Mouse (Mus musculus): Measurements from ENCODE around the gene Stag1.

Stag1 gene

DNA sequence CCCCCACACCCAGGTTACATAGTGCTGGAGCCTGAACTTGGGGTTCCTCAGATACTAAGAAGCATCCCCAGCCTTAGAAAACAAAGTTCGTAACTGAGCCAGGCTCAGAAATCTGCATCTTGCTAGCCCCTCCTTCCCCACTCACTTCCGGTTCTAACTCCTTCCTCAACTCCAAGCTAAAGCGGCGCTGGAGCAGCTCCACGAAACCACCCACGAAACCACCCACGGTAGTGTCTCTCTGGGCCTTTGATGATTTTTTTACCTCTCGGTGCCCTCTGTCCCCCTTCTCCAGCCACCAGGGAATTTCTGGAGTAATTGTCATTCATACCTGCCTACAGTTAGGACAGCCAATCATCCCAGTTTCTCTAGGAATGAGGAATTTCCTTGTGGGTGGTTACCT, at the start of gene Stag1:
Gene Stag1, plus strand, starts transcription at position 253 of the 400 bp plus-strand sequence.
- DNase-seq (ENCODE audit: extremely low read depth, low read depth, low spot score), result no peak

DNA sequence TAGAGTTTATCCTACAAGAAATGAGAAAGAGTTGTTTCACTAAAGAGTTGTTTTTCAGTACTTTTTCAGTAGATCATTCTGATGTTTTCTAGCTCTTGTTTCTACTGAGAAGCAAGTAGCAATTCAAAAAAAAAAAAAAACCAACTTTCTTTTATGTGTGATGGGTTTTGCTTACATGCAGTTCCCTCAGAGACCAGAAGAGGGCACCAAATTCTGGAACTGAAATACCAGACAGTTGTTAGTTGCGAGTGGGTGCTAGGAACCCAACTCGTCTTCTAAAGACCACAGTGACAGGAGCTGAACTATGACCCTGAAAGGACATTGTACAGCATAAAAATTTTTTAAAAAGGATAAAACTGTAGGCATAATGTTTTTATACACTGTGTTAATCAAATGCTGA, 49.3 kb upstream of the Stag1 start:
- DNase-seq (ENCODE audit: extremely low read depth, low read depth, low spot score), result no peak

DNA sequence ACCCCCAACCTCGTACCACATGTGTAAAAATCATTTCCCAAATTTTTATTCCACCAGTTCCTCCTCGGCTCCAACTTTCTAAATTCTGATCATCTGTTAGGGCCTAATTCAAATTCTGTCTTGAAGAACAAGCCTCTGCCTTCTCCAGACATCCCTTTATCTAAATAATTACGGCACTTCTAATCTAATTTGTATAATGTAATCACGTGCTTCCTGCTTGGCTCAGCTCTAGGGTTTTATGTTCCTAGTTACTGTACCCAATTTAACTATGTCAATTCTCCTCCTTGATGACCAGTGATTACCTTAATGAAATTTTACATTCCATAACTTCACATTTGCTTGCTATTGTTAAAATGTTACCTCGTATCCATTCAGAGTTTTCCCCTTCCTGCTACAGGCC, 41.9 kb upstream of the Stag1 start:
- DNase-seq (ENCODE audit: extremely low read depth, low read depth, low spot score), result no peak

DNA sequence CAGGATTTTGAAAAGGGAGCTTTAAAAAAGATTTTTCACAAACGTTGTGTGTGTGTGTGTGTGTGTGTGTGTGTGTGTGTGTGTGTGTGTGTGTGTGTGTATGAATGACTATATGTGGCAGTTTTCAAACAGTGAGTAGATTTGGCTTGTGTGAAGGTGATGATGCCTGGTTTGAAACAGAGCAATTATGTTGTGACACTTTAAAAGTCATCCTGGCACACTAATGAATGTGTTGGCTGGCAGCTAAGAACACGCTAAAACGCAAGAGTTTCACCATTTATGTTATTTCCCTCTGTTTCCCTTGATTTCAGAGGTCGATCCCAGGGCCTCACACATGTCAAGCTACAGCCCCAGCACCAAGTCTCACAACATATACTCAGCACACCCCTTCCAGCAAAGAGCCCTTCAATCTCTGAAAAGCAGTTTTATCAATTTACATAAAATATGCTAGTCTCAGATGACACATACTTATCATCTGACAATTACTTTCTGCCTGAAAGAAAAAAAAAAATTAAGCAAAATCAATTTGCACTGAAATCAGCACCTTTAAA, 39.5 kb upstream of the Stag1 start:
- no peak for DNase-seq (ENCODE audit: extremely low read depth, low read depth, low spot score)

DNA sequence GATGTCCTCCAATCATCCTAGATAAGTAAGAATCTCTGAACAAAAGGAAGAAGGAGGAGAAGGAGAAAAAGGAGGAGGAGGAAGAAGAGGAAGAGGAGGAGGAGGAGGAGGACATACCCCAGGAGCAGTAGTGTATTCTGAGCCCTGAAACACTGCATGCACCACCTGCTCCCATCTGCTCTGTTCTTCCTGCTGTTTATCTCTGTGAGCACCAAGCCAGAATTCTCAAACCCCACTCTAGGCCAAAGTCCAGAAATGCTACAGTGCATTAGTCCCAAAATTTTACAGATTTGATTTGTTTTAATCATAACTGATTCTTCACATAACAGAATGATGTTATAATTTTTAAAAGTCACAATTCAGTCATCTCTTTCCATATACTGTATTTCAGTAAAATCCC, 38.6 kb upstream of the Stag1 start:
- no peak for DNase-seq (ENCODE audit: extremely low read depth, low read depth, low spot score)

DNA sequence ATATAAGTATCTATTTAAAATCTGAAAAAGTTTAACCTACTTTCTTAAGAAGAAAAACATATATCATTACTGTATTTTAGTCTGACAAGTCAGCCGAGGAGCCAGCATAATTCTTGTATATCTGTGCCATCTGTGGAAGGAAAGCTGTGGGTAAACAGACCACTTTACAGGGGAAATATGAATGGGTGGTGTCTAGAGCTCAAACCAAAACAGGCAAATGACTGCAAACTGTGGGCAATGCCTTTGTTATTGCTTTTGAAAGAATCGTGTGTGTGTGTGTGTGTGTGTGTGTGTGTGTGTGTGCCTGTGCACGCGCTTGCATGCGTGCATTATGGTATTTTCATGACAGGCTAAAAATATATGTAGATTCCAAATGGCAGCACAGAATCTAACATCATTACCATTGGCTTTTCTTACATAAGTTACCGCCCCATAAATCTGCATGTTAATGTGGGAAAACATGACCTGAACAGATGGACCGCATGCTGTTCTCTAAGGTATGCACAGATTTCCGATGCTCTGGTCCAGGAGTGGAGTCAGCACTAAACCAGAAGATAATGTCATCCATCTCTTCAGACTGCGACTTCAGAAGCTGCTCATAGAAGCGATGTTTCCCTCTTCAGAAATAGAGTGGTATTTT, 37.2 kb upstream of the Stag1 start:
- DNase-seq (ENCODE audit: extremely low read depth, low read depth, low spot score), result no peak

DNA sequence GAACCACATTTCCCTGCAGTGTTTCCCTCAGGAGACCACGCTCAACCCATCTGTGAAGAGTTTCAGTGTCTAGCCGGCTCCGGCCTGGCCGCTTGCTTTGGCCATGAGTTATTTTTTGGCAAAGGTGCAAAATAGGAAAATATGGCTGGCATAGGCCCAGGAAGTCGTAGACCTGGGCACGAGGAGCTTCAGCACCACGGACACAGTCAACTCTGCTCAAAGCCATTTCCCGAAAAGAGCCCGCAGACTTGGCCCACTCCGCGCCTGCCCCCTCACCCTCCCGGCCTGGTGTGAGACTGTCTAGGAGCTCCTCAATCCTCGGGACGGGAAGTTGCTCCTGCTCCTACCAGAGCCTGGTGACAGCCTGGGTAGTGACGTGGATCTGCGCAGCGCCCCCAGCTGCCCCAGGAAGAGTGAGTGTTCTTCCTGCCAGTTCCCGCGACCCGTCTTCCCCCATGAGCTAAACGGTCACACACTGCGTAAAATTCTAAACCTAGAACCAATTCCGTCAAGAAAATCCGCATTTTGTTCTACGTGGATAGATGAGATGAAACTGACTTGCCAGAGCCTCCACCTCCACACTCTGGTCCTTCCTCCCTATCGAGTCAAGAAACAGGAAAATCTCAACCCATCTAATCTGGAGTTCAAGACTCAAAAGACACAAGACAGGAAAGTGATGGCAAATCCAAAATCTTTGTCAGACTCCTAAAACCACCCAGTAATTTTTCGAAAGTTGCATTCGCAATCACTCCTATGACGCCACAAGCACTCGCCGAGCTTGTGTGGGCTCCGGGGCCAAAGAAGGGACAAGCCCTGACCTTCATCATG, 27.6 kb upstream of the Stag1 start:
- DNase-seq (ENCODE audit: extremely low read depth, low read depth, low spot score), result no peak

DNA sequence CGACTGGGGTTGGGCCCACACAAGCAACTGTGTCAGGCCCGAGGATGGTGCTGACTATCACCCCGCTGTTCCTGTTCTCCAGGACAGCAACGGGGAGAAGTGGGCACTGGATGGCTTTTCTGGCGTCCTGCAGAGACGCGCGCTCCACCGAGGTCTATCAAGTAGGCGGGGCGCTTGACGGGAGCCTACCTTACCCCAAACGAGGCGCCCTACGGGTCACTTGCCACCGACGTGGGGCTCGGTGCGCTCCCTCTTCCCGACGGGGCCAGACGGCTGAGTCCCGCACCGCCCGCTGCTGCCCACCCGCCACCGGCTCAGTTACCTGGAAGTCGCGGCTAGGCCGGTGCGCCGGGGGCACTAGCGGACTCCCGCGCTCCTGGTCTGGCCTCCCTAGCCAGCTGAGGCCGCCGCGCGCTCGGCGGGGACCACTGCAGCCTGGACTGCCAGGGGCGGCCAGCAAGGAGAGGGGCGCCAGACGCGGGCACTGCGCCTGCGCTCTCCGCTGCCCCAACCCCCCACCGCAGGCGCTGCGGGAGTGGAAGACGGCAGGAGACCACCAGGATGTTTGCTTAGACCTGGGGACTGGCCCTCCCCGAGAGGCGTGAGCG, 26.9 kb upstream of the Stag1 start, which contains the start of gene Slc35g2:
Gene Slc35g2, minus strand, starts transcription at position 465 of the 608 bp plus-strand sequence.
- DNase-seq (ENCODE audit: extremely low read depth, low read depth, low spot score), result no peak

DNA sequence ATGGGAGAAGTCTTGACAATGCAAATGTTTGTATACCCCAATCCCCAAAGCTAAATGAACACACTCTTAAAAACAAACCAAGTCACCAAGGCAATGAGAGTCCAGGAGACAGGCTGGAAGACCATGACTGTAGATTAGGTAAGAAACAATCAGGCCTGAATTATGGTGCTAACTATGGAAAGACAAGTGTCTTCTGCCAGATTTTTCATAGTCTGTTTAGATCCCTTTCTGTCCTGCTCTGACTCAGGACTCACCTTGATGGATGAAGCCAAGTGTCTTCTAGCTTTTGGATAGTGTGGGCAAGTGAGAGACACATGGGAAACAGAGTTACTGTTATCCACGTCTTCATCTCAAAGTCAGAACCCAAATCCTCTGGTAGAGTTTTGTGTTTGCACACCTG, 26.1 kb upstream of the Stag1 start:
- no peak for DNase-seq (ENCODE audit: extremely low read depth, low read depth, low spot score)

DNA sequence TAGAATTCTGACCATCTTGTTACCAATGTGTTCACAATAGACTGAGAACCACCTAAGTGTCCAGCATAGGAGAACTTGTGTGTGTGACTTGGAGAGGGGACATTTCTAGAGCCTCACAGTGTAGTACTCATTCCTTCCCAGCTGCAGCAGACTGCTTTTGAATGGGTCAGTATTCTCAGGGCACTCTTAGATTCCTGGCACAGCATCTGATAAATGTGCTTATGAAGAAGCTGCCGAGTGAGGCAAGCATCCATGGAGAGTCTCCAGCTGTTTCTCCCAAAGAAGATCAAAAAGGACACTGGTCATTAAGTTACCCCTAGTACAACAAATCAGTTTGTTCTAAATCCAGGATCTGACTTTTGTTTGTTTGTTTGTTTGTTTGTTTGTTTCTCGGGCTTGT, 24.3 kb upstream of the Stag1 start:
- DNase-seq (ENCODE audit: extremely low read depth, low read depth, low spot score), result no peak

DNA sequence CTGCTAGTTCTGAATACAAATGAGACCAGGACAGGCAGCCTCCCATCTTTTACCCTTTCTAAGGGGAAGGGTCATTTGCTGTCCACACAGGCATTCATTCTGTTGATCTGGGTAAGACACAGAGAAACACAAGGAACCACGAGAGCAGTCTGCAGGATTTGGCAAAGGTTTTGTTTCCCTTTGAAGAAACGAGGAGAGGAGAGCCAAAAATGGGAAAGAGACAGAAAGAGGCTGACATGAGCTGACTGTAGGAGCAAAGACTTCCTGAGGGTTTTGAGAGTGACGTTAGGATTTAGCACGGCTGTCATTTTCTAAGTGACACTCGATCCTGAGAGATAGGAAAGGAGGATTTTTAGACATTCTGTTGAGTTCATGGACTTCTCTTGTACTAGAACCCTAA, 23.7 kb upstream of the Stag1 start:
- no peak for DNase-seq (ENCODE audit: extremely low read depth, low read depth, low spot score)

DNA sequence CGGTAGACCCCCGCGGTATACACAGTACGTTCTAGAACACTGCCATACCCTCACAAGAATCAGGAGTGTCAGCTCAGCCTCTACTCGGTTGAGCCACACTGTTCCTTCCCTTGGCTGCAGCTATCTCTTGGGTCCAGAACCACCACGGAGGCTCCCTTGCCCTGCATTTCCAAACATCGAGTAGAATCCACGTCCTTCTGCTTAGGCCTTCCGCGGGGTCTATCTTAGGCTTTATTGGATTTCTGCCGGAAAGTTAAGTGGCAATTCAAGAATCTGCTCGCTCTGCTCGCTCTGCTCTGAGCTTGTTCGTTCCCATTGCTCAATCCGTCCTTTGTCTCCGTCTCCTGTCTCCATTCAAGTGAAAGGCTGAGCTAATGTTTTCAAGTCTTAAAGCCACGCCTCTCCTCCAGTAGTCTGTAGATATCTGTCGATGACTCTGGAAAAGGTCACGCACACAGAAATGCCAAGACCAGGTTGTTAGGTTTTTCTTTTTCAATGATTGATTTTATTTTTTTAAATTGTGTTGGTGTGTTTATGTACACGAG, 17.3 kb upstream of the Stag1 start:
- DNase-seq (ENCODE audit: extremely low read depth, low read depth, low spot score), result no peak

DNA sequence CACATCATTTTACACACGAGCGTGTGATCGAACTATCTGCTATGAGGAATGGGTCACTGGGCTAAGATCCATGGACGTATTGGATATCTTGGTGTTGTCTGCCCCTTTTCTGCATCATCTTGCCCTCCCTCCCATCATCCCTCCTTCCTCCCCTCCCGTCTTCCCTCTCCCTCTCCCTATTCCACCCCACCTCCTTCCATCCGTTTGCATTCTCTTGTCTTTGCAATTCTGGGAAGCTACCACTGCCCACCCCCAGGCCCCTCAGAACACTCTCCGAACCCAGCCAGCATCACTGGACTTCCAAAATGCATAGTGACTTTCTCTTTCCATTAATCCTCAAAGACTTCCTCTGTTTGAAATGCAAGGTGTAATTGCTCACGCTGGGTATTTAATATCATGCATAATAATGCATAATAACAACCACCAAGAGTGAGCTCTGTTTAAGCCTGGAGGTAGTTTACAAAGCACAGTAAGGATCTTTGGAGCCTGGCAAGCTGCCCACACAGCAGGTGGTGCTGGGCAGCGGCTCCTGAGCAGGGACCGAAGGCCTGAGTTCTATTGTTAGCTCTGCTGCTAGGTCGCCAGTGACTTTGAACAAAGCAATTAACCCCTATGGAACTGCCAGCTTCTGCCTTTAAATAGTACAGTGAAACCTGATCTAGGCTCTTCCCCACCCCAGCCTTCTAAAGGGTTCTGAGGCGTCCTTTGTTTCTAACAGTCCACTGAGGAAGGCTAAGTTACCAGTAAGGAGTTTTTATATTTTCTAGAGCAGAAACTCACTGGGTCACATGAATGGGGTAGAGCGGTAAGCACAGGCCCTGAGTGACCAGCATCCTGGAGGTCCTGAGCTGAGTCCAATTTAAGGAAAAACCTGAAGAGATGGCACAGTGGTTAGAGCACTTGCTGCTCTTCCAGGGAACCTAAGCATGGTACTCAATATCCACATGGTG, 15.8 kb upstream of the Stag1 start:
- no peak for DNase-seq (ENCODE audit: extremely low read depth, low read depth, low spot score)

DNA sequence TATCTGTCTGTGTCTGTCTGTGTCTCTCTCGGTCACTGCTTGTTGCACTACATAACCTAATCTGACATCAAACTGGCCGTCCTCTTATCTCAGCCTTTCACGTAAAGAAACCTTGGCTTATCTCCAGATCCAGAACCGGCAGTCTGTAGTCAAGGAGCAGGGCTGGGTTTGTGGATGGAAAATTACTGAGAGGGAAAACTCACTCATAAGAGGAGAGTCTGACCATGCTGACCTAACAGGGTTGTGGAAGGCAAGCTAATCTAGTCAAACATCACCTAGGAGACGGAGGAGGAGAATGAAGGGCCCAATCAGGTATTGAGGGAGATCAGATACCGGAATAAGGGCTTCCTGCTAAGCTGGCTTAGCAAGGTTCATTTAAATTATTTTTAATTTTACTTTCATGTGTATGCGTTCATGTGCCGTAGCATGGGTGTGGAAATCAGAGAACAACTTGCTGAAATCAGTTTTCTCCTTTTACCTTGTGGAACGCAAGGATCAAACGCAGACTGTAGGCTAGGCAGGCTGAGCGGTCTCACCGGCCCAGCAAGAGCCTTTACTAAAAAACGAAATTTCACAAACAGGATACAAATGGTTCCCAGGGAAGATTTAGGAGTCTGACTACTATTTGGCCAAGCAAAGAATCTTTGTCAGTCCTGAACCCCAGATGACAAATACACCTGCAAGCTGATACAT, 14.6 kb upstream of the Stag1 start:
- no peak for DNase-seq (ENCODE audit: extremely low read depth, low read depth, low spot score)

DNA sequence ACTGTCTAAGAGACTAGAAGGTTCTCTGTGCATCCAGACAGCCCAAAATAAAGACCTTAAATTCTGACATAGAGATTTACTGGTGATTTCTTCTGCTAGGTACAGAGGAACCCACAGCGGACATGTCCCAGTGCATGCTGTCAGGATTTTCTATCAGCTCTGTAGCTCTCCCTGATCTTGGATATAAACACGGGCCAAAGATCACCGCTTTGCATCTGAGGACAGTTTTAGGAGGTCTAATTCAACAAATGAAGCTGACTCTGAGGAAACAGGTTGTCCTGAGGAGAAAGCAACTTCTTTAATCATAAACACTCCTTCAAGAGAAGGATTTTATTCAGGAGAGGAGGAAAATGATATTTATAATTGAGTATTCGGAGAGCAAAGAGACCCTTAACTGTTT, 13.6 kb upstream of the Stag1 start:
- DNase-seq (ENCODE audit: extremely low read depth, low read depth, low spot score), result no peak

DNA sequence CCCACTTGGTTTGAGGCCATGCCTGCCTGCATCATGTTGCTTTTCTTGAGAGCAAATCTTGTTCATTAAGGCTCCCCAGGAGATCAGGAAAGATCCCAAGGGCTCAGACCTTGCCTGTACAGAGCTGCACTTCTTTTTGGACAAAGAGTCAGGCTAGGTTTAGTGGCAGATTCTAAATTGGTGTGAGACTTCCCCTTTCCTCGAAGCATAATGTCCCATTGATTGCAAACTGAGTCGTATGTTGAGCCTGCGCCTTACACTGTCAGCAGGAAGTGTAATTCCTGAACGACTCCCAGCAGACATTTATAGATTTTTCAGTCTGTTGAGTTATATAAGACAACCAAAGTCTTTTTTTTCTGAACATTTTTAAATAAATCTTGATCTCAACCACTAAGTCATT, 7.1 kb upstream of the Stag1 start:
- no peak for DNase-seq (ENCODE audit: extremely low read depth, low read depth, low spot score)

DNA sequence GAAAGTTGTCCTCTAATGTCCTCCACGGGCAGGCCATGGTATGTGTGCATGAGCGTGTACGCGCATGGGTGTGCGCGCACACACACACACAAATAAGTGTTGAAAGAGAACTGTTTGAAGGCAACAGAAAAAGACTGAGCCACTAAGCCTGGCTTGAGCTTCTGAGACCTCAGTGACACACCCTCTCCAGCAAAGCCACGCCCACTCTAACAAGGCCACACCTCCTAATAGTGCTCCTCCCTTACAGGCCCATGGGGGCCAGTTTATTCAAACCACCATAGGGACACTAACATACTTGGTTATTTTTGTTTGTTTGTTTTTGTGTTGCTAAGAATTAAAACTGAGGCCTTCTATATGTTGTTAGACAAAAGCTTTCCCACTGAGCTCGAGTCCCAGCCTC, 1.3 kb upstream of the Stag1 start:
- DNase-seq (ENCODE audit: extremely low read depth, low read depth, low spot score), result no peak

DNA sequence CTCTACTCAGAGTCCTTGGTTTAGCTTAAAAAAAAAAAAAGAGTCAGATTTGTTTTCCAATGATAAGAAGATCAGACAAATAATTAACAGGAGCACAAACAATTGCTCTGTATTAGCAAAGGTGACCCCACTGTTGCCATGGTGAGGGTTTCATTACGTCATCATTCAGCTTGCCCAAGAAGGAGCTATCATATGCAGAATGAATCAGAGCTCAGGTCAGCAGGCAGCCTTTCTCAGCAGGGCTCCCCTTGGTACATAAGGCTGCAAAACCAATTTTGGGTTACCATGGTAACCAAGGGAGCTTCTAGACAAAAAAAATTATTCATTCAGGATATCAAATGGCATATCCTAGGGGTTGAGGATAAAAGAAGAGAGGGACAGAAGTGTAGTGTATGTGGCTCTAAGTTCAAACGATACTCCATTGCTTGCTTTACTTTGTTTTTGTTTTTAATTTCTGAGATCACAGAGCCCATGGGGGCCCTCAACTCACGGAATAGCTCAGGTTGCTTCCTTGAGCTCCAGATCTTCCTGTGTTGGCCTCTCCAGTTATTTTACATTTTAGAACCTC, 2.2 kb downstream of the Stag1 start:
- no peak for DNase-seq (ENCODE audit: extremely low read depth, low read depth, low spot score)

DNA sequence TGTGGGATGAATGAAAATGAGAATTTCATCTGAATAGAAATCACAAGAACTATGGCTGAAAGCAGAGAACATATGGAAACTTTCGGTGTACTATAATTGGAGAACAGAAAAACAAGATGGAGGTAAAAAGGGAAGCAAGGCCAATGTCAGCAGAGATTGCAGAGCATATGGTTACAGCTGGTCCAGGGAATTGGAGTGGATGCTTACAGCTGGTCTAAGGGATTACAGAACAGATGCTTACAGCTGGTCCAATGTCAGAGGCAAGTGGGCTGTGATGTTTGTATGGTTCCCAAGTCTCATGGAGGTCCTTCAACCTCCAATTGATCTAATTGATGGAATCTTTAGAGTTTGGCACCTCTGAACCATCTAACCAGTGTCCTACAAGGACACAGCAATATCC, 4.5 kb downstream of the Stag1 start:
- no peak for DNase-seq (ENCODE audit: extremely low read depth, low read depth, low spot score)

DNA sequence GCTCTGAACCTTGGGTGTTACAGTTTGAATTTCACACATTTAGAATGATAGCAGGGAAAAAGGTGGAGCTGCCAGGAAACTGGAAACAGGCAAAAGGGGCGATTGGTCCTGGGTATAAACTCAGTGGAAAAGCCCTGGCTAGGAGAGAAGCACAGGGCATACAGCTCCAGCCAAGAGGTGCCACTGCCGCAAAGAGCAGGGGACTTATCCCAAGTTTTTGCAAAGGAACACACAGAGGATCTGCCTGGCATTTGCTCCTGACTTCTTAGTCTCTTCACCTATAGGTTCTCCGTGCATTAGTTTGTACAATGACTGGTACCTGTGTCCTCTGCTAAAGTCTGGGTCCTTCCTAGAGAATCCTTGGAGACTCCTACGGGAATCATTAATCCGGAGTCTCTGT, 5.6 kb downstream of the Stag1 start:
- DNase-seq (ENCODE audit: extremely low read depth, low read depth, low spot score), result no peak
